Mouse (Mus musculus) small intestine, adult 2 months (tissue): ENCODE results near the gene Ppp2r2c.

ENCODE experiments used
- CTCF ChIP-seq: fragments of 200-500 bp; IDR thresholded peaks from 2 replicates; pipeline ENCODE4 v1.5.1; 2012; ENCODE audit warnings: low read depth, mild to moderate bottlenecking, control low read depth, inconsistent platforms, low read length, moderate library complexity, mixed read lengths; ENCODE audit not compliant: insufficient replicate concordance, insufficient read length; ENCODE audit errors: extremely low read depth
- POLR2A ChIP-seq: fragments of 200-500 bp; IDR thresholded peaks from 2 replicates; pipeline ENCODE4 v1.6.1; 2012; ENCODE audit warnings: low read depth, mild to moderate bottlenecking, control low read depth, inconsistent platforms, low read length, moderate library complexity

GRCm38 (mm10) chr5:36907695-36908094, 39.4 kb downstream of the Ppp2r2c start:
- TF ChIP-seq CTCF (no peak), POLR2A (no peak)
